Mouse (Mus musculus) midbrain, postnatal 0 days (tissue): ENCODE data around the gene Scrn3. TPM values are rescaled to one million over a fixed set of nuclear protein-coding genes. Genes with fewer than 3 reads are reported as not detected.

Experiments used
- ATAC-seq: fragments of 200-750 bp; cut with Nextera tagmentation; 2 replicates; pipeline ENCODE4 v1.8.0; 2017; ENCODE audit warnings: moderate number of reproducible peaks, mild to moderate bottlenecking, moderate TSS enrichment, moderate library complexity; ENCODE audit not compliant: low FRiP score
- DNase-seq: peaks from one replicate; pipeline ENCODE4 v3.0.0-alpha.2; 2015; ENCODE audit warnings: low spot score
- H3K27ac ChIP-seq: fragments of 300-500 bp; sonication (generic); 2 replicates; pipeline ENCODE4 v1.5.1; 2014; ENCODE audit warnings: low read depth, mild to moderate bottlenecking, low read length, mixed read lengths
- H3K27me3 ChIP-seq: fragments of 300-500 bp; sonication (generic); 2 replicates; pipeline ENCODE4 v1.6.1; 2014; ENCODE audit warnings: low read length, control low read depth, mixed read lengths; ENCODE audit not compliant: insufficient read depth
- H3K36me3 ChIP-seq: fragments of 300-500 bp; sonication (generic); 2 replicates; pipeline ENCODE4 v1.6.1; 2014; ENCODE audit warnings: low read length, control low read depth, mixed read lengths; ENCODE audit not compliant: insufficient read depth
- H3K4me1 ChIP-seq: fragments of 300-500 bp; sonication (generic); 2 replicates; pipeline ENCODE4 v1.6.1; 2014; ENCODE audit warnings: mild to moderate bottlenecking, control low read depth, antibody characterized with exemption, low read length, mixed read lengths; ENCODE audit not compliant: insufficient read depth
- H3K4me2 ChIP-seq: fragments of 300-500 bp; sonication (generic); 2 replicates; pipeline ENCODE4 v1.6.1; 2014; ENCODE audit warnings: low read depth, mild to moderate bottlenecking, low read length, mixed read lengths; ENCODE audit not compliant: poor library complexity, severe bottlenecking
- H3K4me3 ChIP-seq: fragments of 300-500 bp; sonication (generic); 2 replicates; pipeline ENCODE4 v1.5.1; 2014; ENCODE audit warnings: low read depth, mild to moderate bottlenecking, low read length, moderate library complexity
- H3K9ac ChIP-seq: fragments of 300-500 bp; sonication (generic); replicated peaks from 2 replicates; pipeline ENCODE4 v1.6.1; 2014; ENCODE audit warnings: mild to moderate bottlenecking, low read length, moderate library complexity, mixed read lengths; ENCODE audit not compliant: poor library complexity, severe bottlenecking
- H3K9me3 ChIP-seq: fragments of 300-500 bp; sonication (generic); 2 replicates; pipeline ENCODE4 v1.6.1; 2016; ENCODE audit warnings: low read length, control low read depth
- CTCF ChIP-seq: IDR thresholded peaks from 2 replicates; pipeline ENCODE4 v1.5.1; 2016; ENCODE audit warnings: antibody characterized with exemption, mild to moderate bottlenecking
- WGBS: fragments of 180-500 bp; shearing (Covaris S2); extraction: QIAGEN DNeasy Blood & Tissue Kit; methylation state at CpG from one replicate; pipeline ENCODE4 v1.1.7; 2014; 5-methylcytosine and 5-hydroxymethylcytosine counted together
- polyA plus RNA-seq: library from polyadenylated mRNA; unstranded; fragments of >200 nt; fragmentation: Nextera tagmentation; extraction: Ambion mirVana; gene quantifications from 2 replicates; pipeline ENCODE4 v1.2.1, GENCODE M21; 2015
- total RNA-seq: library from RNA; depleted of rRNA; stranded (reverse); fragments of >200 nt; gene quantifications from 2 replicates; pipeline ENCODE4 v1.2.3, GENCODE M21; 2014

The Scrn3 gene
- total and polyA plus RNA-seq, 2 experiments from 2014 or later: 4.2 to 6.5 TPM

- no peaks in the 10 kb centered on the region for H3K4me1 ChIP-seq
- ATAC-seq: no peak
- H3K9me3 ChIP-seq: no peaks in the 10 kb centered on the region
- no peak overlapping the region for H3K27ac ChIP-seq
- H3K4me3 ChIP-seq: no peak overlapping the region
- H3K9ac ChIP-seq: no peak overlapping the region
- DNase-seq: no peak
- peaks cover 2% of the 10 kb centered on the region; the same call in 1 of the 2 replicates for H3K36me3 ChIP-seq
- 92% methylated on average over 3 of the region's 3 CpGs for WGBS
- H3K4me2 ChIP-seq: no peak overlapping the region
- H3K27me3 ChIP-seq: no peaks in the 10 kb centered on the region
- no peak for TF ChIP-seq CTCF
Measured at GRCm38 (mm10) chr2:73314311-73314710, 1.9 kb downstream of the Scrn3 start.

GRCm38 (mm10) chr2:73317426-73317825 lies 5.0 kb downstream of the Scrn3 start:
- H3K4me3 ChIP-seq: no peak overlapping the region
- no peak for DNase-seq
- no peaks in the 10 kb centered on the region for H3K27me3 ChIP-seq
- no peaks in the 10 kb centered on the region for H3K36me3 ChIP-seq
- no peak for TF ChIP-seq CTCF
- ATAC-seq: no peak
- H3K9ac ChIP-seq: no peak overlapping the region
- WGBS: 93% methylated on average over 9 of the region's 9 CpGs
- H3K9me3 ChIP-seq: no peaks in the 10 kb centered on the region
- no peaks in the 10 kb centered on the region for H3K4me1 ChIP-seq
- H3K4me2 ChIP-seq: no peak overlapping the region
- no peak overlapping the region for H3K27ac ChIP-seq

GRCm38 (mm10) chr2:73319218-73319617 lies 6.8 kb downstream of the Scrn3 start:
- TF ChIP-seq CTCF: no peak
- WGBS: 88% methylated on average over 5 of the region's 5 CpGs
- H3K4me1 ChIP-seq: no peaks in the 10 kb centered on the region
- DNase-seq: no peak
- H3K4me3 ChIP-seq: no peak overlapping the region
- no peak overlapping the region for H3K9ac ChIP-seq
- H3K36me3 ChIP-seq: no peaks in the 10 kb centered on the region
- H3K27me3 ChIP-seq: no peaks in the 10 kb centered on the region
- ATAC-seq: no peak
- no peak overlapping the region for H3K4me2 ChIP-seq
- H3K27ac ChIP-seq: no peak overlapping the region
- no peaks in the 10 kb centered on the region for H3K9me3 ChIP-seq

- TF ChIP-seq CTCF: no peak
- WGBS: 78% methylated on average over 12 of the region's 12 CpGs
- Histone ChIP-seq H3K9ac (no peak overlapping the region), H3K27me3 (no peaks in the 10 kb centered on the region), H3K4me2 (no peak overlapping the region), H3K36me3 (no peaks in the 10 kb centered on the region), H3K27ac (no peak overlapping the region), H3K9me3 (no peaks in the 10 kb centered on the region), H3K4me3 (no peak overlapping the region), H3K4me1 (no peaks in the 10 kb centered on the region)
- DNase-seq (no peak), ATAC-seq (no peak)
Measured at GRCm38 (mm10) chr2:73322991-73323390, 10.6 kb downstream of the Scrn3 start.

GRCm38 (mm10) chr2:73325871-73326270 lies 13.5 kb downstream of the Scrn3 start:
- 75% methylated on average over 5 of the region's 5 CpGs for WGBS
- Histone ChIP-seq H3K27me3 (no peaks in the 10 kb centered on the region), H3K4me2 (no peak overlapping the region), H3K36me3 (no peaks in the 10 kb centered on the region), H3K4me3 (no peak overlapping the region), H3K9ac (no peak overlapping the region), H3K4me1 (no peaks in the 10 kb centered on the region), H3K27ac (no peak overlapping the region), H3K9me3 (no peaks in the 10 kb centered on the region)
- no peak for DNase-seq
- no peak for ATAC-seq
- no peak for TF ChIP-seq CTCF

- no peaks in the 10 kb centered on the region for H3K9me3 ChIP-seq
- ATAC-seq (no peak), DNase-seq (no peak)
- H3K4me3 ChIP-seq: no peak overlapping the region
- no peaks in the 10 kb centered on the region; the same call in 1 of the 2 replicates for H3K36me3 ChIP-seq
- H3K4me2 ChIP-seq: no peak overlapping the region
- 89% methylated on average over 3 of the region's 3 CpGs for WGBS
- no peak for TF ChIP-seq CTCF
- no peaks in the 10 kb centered on the region for H3K27me3 ChIP-seq
- H3K9ac ChIP-seq: no peak overlapping the region
- H3K27ac ChIP-seq: no peak overlapping the region
- H3K4me1 ChIP-seq: no peaks in the 10 kb centered on the region
Measured at GRCm38 (mm10) chr2:73335949-73336348, 23.5 kb downstream of the Scrn3 start.
